Mouse (Mus musculus) right cerebral cortex, postnatal 10 days (tissue): Measurements from ENCODE around the gene Chp1.
"Not testable (repeated sequence)": the region's sequence is repeated elsewhere in the genome, so short reads cannot be mapped to it uniquely, and the experiment has no call there.

Experiments
- DNase-seq, 2 experiments: peaks; one replicate each; pipeline ENCODE4 v3.0.0; 2021; ENCODE audit warnings: low spot score in 2 of 2

The Chp1 gene

DNA sequence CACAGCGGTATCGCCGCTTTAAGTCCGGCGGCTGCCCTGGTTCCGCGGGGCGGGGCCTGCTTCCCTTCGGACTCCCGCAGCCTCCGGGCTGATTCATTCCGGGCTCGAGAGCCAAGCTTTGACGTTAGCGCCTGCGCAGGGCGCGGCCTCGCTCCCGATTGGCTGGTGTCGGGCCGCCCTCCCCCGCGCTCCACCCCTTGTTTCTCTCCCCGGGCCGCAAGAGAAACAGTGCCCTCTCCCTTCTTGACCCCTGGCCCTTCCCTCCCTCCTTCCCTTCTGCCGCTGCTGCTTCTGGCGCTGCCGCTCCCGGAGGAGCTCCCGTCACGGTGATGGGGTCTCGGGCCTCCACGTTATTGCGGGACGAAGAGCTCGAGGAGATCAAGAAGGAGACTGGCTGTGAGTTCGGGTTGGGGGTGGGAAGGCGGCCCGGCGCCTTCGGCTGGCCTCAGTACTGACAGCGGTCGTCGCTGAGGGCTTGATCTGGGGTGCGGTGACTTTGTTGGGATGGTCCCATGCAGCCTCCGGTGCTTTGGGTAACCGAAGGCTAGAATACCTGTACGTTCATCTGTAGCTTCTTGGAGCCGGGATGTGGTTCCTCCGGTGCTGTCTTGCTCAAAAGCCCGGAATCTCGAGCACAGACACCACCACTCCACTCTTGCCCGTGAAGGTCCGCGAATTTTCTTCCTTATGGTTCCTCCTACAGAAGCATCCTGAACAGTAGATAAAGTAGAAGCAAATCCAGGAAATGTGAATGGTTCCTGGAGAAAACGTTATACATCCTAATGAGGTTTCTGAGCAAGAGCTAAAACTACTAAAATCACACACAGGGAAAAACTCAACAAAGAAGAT, at the start of gene Chp1, which contains the start of gene Exd1:
Chp1 (plus strand) TSS at position 176 of the 849 bp plus-strand sequence.
Exd1 (minus strand) TSS at position 106 of the 849 bp plus-strand sequence.
- DNase-seq: peak; percentile 98

DNA sequence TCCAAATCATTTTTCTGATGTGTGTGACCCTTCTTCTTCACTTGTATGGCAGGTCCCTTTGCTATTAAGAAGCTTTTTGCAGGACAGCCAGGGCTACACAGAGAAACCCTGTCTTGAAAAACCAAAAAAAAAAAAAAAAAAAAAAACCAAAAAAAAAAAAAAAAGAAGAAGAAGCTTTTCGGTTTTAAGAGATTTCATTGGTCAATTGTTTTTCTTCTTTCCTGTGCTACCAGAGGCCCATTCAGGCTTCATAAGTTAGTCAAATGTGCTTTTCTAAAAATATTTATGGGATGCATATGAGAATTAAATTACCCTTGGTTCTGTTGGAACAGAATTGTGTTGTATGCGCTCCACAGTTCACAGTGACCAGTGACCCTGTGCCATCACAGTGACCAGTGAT, 48.6 kb upstream of the Chp1 start:
- no peak for DNase-seq

DNA sequence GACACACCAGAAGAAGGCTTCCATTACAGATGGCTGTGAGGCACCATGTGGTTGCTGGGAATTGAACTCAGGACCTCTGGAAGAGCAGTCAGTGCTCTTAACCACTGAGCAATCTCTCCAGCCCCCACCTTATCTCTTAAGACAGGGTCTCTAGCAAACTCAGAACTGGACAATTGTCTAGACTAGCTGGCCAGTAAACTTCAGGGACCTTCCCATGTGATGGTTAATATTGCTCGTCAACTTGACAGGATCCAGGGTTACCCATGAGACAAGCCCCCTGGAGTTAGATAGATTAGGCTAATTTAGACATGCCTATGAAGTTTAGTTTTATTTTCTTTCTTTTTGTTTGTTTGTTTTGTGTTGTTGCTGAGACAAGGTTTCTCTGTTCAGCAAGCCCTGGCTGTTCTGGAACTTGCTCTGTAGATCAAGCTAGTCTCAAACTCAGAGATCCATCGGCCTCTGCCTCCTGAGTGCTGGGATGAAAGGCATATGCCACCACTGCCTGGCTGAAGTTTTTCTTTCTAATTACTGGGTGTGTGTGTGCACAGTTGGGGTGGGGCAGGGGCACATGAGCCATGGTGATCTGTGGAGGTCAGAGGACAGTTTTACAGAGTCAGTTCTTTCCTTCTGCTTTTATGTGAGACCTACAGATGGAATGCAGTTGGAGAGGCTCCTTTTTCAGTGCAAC, 46.4 kb upstream of the Chp1 start:
- DNase-seq: no peak

DNA sequence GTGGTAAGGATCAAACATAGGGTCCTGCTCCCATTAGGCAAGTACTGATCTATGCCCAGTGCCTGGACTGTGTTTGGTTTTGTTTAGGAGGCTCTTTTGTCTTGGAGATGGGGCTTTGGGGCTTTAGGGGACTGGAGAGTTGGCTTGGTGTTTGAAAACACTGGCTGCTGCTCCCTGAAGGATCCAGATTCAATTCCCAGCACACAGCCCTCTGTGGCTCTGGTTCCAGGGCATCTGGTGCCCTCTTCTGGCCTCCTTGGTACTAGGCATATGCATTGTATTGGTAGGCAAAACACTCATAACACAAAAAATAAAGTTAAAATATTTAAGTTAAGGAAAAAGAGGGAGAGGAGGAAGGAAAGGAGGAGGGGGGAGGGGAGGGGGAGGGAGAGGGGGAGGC, 40.4 kb upstream of the Chp1 start:
- DNase-seq: no peak

DNA sequence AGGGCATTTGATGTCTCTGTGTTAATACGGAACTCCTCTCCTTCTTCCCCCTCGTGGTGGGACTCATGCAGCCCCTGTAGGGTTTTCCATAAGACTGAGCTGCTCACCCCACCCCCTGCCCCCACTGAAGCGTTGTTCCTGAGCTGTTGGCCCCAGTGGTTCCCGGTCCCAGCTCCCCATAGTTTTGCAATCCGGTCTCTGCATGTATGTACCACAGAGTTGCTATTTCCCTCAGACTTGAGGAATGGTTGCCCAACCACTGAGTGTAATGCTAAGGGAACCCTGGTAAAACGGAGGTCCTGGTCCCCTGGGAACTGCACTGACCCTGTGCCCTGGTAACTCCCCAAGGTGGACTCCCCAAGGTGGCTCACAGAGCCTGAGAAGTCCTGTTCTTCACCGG, 39.0 kb upstream of the Chp1 start:
- not testable (repeated sequence) for DNase-seq

DNA sequence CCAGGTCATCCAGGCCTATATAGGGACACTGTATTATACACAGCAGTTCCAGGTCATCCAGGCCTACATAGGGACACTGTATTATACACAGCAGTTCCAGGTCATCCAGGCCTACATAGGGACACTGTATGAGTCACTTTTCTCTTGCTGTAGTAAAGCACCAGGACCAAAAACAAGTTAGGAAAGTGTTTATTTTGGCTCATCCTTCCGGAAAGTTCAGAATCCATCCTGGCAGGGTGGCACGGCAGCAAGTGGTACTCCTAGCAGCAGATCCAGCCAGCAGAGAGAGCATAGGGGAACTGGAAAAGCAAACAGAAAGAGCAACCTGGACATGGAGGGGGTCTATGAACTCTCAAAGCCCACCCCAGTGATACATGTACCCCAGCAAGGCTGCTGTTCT, 36.6 kb upstream of the Chp1 start:
- DNase-seq: no peak

DNA sequence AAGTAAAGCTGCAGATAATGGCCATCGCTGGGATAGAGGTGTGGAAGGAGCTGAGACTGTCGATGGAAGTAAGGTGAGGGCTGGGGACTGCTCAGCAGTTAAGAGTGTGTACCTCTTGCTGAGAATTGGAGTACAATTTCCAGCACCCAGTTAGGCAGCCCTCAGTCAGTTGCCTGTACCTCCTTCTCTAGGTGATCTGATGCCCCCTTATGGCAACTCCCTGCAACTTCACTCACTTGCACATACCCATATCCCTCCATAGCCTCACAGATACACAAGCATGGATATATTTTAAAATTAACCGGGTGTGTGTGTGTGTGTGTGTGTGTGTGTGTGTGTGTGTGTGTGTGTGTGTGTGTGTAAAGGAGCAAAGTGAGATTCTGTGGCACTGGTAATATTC, 35.2 kb upstream of the Chp1 start:
- DNase-seq: no peak

DNA sequence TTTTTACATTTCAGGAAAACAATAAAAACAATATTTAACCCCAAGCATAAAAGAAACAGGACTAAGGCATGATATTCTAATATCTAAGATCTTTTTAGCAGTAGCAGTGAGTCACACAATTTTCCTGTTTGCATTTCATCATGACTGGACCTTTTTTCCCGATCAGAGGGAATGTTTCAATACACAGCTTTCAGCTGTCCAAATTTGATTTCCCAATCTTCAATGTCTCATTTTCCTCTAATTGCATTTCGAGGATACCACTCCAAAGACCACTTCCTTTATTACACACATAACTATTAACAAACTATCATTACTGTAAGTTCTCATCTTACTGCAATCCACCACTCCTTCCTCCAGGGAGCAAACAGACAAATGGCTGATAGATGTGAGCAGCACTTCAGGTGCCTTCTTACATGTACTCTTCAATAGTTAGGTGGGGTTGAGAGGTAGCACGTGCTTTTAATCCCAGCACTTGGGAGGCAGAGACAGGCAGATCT, 33.4 kb upstream of the Chp1 start:
- DNase-seq: no peak

DNA sequence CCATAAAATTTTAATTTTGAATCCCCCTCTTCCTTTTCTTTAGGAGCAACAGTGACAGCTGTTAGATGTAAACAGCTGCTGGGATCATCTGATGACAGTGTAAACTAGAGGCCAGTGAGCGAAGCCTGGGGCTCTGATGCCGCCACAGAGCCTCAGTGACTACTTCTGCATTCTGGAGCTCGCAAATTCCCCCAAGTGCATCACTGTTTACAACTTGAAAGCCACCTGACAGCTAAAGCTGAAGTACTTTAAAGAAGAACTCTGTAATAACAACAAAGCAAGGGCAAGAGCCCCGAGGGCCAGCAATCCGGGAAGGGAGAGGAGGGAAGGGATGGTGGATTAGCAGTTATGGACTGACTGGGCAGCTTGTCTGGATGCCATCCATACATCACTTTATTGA, 30.7 kb upstream of the Chp1 start:
- DNase-seq: no peak

DNA sequence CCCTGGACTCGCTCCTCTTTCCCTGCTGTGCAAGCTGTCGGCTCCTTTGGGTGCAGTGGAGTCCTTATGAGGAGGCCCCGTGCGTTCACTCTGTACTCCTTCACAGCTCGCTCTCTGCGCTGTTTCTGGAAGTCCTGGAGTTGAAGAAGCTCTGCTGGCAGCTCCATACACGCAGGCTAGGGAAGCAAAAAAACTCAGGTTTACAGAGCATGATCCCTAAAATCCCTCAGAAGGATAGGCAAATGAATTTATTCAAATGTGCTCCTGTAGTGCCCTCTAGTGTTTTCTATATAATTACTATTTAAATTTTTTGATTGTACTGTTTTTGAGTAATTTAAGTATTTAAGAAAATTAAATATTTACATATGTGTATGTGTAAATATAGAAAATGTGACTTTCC, 26.9 kb upstream of the Chp1 start:
- peak; percentile 30 to 35 for DNase-seq

DNA sequence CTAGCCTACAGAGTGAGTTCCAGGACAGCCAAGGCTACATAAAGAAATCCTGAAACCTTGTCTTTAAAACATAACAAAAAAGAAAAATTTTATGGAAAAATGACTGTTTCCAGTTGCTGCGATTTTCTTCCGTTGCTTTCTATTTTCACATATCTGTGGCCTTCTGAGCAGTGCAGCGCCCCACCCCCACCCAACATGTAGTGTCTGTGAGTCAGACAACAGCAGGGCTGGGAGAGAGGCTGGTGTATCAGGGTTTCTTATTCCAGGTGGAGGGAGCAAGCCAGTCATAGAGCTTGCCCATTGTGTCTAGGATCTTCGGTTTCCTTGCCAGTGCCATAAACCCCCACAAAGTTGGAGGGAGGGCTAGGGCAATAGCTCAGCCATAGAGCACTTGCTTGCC, 23.7 kb upstream of the Chp1 start:
- DNase-seq: no peak

DNA sequence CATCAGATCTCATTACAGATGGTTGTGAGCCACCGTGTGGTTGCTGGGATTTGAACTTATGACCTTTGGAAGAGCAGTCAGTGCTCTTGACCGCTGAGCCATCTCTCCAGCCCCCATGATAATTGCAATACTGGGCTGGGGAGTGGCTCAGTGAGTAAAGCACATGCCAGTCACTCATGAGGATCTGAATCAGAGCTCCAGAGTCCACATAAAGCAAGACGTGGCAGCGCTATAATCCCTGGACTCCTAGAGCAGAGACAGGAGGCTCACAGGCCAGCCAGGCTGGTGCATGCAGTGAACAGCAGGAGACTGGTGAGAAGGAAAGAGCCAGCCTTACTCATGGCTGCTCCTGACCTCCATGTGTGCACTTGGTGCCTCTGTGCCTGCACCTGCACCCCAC, 22.1 kb upstream of the Chp1 start:
- no peak for DNase-seq

DNA sequence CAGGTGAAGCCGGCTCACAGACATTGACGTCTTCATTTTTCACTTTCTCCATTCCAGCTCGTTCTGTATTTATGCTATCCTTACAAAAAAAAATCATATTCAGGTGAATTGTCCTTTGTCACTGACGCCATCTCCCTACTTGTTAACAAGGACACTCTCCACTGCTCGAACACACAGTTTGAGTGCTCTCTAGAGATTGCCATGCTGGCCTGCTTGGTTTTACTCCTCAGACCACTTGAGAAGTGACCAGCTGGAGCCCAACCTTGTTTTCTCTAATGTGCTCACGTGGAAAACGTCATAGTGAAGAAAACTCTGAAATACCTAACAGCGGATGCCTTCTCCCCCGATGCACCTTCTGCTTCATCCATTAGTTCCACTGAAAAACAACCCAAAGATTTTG, 8.7 kb upstream of the Chp1 start:
- no peak for DNase-seq

DNA sequence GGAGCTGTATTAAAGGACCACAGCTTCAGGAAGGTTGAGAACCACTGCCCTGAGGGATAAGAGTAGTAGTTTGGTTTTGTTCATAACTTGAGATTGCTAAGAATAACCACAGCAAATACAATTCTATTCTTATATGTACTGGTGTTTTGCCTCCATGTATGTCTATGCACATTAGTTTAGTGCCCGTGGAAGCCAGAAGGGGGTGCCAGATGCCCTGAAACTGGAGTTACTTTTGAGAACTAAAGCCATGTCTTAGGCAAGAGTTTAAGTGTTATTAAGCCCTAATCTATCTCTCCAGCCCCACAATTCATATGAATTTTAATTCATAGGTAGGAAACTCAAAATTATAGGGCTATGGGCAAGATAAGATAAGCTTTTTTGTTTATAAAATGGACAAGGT, 5.4 kb upstream of the Chp1 start:
- peak; percentile 54 to 64 for DNase-seq

DNA sequence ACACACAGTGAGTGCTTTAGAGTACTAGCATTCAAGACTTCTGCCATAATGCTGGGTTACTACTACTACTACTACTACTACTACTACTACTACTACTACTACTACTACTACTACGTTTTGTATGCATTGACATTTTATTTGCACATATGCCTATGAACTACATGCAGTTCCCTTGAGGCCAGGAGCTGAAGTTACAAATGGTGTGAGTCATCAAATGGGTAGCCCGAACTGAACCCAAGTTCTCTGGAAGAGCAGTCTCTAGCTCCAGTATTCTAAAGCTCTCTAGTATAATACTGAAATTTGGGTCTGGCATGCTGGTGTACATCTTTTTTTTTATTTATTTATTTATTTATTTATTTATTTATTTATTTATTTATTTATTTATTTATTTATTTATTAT, 3.8 kb upstream of the Chp1 start:
- DNase-seq: no peak

DNA sequence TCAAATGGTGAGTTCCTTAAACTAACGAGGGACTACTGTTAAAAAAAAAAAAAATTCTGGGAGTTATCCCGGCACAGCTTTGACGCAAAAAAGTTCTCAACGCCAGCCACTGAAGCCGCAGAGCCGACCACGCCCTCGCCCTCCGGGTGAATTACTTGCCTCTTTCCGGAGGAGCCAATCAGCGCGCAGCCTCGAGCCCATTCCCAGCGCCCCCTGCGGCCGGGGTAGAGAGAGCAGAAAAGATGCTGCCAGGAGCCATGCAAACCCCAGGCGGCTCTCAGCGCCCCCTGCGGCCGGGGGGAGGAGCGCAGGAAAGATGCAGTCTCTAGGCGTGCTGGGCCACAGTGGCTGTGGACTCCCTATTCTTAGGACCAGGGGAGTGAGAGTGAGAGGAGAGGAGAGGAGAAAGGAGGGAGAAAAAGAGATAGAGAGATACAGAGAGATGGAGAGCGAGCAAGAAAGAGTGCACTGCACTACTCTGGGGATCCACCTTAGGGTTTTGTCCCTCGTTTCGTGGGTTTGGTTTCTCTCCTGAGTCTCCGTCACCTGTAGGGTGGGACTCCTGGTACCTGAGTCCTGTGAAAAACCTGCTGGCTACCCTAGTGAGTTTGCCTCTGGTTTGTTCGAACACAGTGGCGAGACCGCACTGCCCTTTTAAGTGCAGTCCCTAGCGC, 512 bp upstream of the Chp1 start:
- peak; percentile 77 to 84 for DNase-seq

DNA sequence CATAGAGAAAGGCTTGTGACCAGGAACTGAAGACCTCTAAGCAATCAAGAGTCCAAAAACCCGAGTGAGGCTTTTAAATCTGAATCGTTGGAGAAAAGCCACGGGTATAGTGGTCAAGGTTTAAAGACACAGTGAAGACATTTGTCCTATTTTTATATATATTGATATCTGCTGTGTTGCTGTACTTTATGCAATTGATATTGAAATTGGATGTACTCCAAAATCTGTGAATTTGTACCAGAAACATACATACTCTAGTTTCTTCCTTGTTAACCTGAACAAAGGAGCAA, 819 bp downstream of the Chp1 start:
- DNase-seq: no peak

DNA sequence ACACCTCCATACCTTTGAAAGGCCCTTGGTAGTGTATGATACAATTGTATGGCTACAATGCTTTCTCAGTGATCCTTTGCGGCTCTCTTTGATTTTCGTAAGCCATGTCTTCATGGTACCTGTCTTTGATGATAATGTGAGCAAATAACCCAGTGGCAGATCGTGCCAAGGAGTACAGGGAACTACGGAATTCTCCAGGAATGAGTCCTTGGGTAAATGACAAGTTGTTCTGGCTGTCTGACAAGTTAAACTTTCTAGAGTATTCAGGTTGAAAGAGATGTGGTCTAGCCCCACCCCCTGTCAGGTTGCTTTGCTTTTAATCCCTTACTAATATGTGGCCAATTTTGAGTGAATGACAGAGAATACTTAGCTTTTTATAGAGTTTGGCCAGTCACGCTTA, 1.2 kb downstream of the Chp1 start:
- DNase-seq: no peak

DNA sequence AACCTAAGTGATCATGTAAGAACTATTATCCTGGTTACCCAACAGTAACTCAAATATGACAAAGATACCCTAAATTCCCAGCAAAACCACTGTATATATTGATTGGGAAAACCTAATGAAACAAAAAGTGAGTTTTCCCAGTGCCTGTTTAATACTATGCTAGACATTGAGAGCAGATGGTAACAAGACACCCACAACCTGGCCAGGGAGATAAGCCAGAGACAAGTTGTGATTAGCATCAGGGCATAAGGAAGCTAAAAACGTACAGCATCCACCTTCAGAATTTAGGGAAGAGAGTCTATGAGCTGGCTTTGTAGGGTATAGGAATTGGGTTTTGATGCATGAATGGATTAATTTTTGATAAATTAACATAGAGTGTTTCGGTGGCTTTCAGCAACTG, 2.2 kb downstream of the Chp1 start:
- DNase-seq: no peak

DNA sequence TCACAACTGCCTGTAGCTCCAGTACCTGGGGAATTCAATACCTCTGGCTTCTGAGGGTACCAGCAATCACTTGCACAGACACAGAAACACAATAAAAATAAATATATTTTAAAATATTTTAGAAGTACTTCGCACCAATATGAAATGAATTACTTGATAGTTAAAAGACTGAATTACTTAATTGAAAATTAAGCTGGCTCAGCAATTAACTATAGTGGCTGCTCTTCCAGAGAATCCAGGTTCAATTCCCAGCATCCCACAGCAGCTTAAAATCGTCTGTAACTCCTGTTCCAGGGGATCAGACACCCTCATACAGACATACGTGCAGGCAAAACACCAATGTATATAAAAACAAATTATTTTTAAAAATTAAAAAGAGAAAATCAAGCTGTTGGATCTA, 10.5 kb downstream of the Chp1 start:
- no peak for DNase-seq

DNA sequence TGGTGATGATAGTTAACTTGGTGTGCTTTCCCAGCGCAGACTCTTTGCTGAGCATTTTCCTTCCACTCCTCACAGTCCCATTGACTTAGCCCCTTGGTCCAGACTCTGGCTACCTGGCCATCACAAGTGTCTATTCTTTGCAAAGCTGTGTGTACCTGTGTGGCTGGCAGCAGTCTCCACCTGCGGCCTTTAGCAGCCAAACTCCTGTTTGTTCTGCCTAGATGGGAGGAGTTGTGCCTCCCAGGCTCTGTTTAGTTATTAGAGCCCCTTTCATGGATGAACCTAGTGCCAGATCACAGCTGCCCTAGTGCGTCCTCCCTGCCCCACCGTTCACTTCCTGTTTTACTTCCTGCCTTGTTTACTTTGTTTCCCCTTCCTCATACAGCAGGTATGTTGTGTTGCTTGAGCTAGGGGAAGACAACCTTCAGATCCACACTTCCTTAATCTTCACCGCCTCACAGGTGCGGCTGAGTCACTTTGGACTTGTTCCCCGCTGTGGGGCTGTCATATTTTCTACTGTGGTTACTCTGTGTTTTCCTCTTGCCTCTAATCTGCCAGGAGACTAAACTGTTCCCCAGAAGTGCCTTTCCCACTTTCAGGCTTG, 11.3 kb downstream of the Chp1 start:
- no peak for DNase-seq

DNA sequence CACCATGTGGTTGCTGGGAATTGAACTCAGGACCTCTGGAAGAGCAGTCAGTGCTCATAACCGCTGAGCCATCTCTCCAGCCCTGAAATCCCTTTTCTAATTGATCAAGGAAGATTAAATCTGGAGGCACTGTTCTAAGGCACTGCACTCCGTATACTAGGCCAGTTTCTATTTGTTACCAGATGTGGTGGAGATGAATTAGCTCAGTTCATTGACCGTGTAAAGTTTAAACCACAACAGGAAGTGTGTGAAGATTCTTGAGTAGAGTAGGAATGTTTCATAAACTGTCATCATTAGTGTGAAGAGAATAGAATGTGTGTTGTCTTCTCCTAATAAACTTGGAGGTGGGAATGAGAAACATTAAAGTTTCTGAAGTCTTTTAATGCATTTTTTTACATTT, 14.3 kb downstream of the Chp1 start:
- DNase-seq: no peak
